Mouse (Mus musculus) heart, embryonic 10.5 days (tissue): Measurements from ENCODE around the gene Bend6. TPM values are rescaled to one million over a fixed set of nuclear protein-coding genes. Genes with fewer than 3 reads are reported as not detected.

Experiments used
- DNase-seq: peaks from one replicate; pipeline ENCODE4 v3.0.0-alpha.2; 2017; ENCODE audit warnings: low spot score
- H3K27ac ChIP-seq: fragments of 300-500 bp; sonication (generic); 2 replicates; pipeline ENCODE4 v1.5.1; 2016; ENCODE audit warnings: mild to moderate bottlenecking
- H3K27me3 ChIP-seq: fragments of 300-500 bp; sonication (generic); 2 replicates; pipeline ENCODE4 v1.6.1; 2016; ENCODE audit warnings: mild to moderate bottlenecking; ENCODE audit not compliant: poor library complexity, insufficient read depth, severe bottlenecking
- H3K36me3 ChIP-seq: fragments of 300-500 bp; sonication (generic); 2 replicates; pipeline ENCODE4 v1.6.1; 2016; ENCODE audit warnings: mild to moderate bottlenecking, moderate library complexity
- H3K4me1 ChIP-seq: fragments of 300-500 bp; sonication (generic); 2 replicates; pipeline ENCODE4 v1.6.1; 2016; ENCODE audit warnings: mild to moderate bottlenecking
- H3K4me3 ChIP-seq: fragments of 300-500 bp; sonication (generic); 2 replicates; pipeline ENCODE4 v1.5.1; 2016; ENCODE audit warnings: mild to moderate bottlenecking, moderate library complexity
- H3K9me3 ChIP-seq: fragments of 300-500 bp; sonication (generic); 2 replicates; pipeline ENCODE4 v1.6.1; 2016; ENCODE audit warnings: mild to moderate bottlenecking, moderate library complexity
- WGBS: fragments of 180-500 bp; shearing (Covaris S2); methylation state at CpG from one replicate; pipeline ENCODE4 v1.1.7; 2016; 5-methylcytosine and 5-hydroxymethylcytosine counted together
- polyA plus RNA-seq: library from polyadenylated mRNA; unstranded; fragments of >200 nt; fragmentation: Nextera tagmentation; extraction: Ambion mirVana; gene quantifications from 2 replicates; pipeline ENCODE4 v1.2.1, GENCODE M21; 2016

Gene Bend6
- 2.6 and 2.9 TPM in 2 replicates for polyA plus RNA-seq

- Histone ChIP-seq H3K27me3 (peaks cover 34% of the 10 kb centered on the region), H3K9me3 (no peaks in the 10 kb centered on the region), H3K36me3 (no peaks in the 10 kb centered on the region), H3K4me1 (peaks cover 22% of the 10 kb centered on the region), H3K4me3 (peak within 1 kb of the TSS; percentile 79), H3K27ac (peak within 1 kb of the TSS; percentile 92)
- no peak for DNase-seq
- WGBS: 2% methylated on average over 104 of the region's 110 CpGs
Measured at GRCm38 (mm10) chr1:33907421-33908190, at the start of gene Bend6. Gene Bend6, minus strand, starts transcription at chr1:33907816.

GRCm38 (mm10) chr1:33955626-33956025 lies 48.0 kb upstream of the Bend6 start:
- 91% methylated on average over 6 of the region's 6 CpGs for WGBS
- no peaks in the 10 kb centered on the region for H3K4me1 ChIP-seq

GRCm38 (mm10) chr1:33948511-33948910 lies 40.9 kb upstream of the Bend6 start:
- Histone ChIP-seq H3K4me3 (no peak overlapping the region), H3K4me1 (peaks cover 19% of the 10 kb centered on the region), H3K36me3 (no peaks in the 10 kb centered on the region), H3K27me3 (no peaks in the 10 kb centered on the region), H3K9me3 (no peaks in the 10 kb centered on the region), H3K27ac (no peak overlapping the region)
- no peak for DNase-seq
- 83% methylated on average over 5 of the region's 5 CpGs for WGBS

More at GRCm38 (mm10) chr1:33955626-33956025, 48.0 kb upstream of the Bend6 start:
- H3K27ac ChIP-seq: no peak overlapping the region
- H3K4me3 ChIP-seq: no peak overlapping the region
- H3K27me3 ChIP-seq: no peaks in the 10 kb centered on the region
- H3K9me3 ChIP-seq: no peaks in the 10 kb centered on the region
- DNase-seq: no peak
- no peaks in the 10 kb centered on the region for H3K36me3 ChIP-seq

GRCm38 (mm10) chr1:33947838-33948237 lies 40.2 kb upstream of the Bend6 start:
- Histone ChIP-seq H3K4me3 (no peak overlapping the region), H3K27me3 (no peaks in the 10 kb centered on the region), H3K9me3 (no peaks in the 10 kb centered on the region), H3K4me1 (peaks cover 19% of the 10 kb centered on the region), H3K27ac (peak overlapping the region; percentile 72; the same call in 1 of the 2 replicates), H3K36me3 (no peaks in the 10 kb centered on the region)
- 82% methylated on average over 6 of the region's 6 CpGs for WGBS
- no peak for DNase-seq

GRCm38 (mm10) chr1:33946601-33947395 lies 39.2 kb upstream of the Bend6 start:
- peak overlapping the region; percentile 72; the same call in 1 of the 2 replicates for H3K27ac ChIP-seq
- 69% methylated on average over 12 of the region's 12 CpGs for WGBS
- no peaks in the 10 kb centered on the region for H3K27me3 ChIP-seq
- DNase-seq: no peak
- H3K4me3 ChIP-seq: no peak overlapping the region
- no peaks in the 10 kb centered on the region for H3K9me3 ChIP-seq
- peaks cover 19% of the 10 kb centered on the region for H3K4me1 ChIP-seq
- H3K36me3 ChIP-seq: no peaks in the 10 kb centered on the region

- Histone ChIP-seq H3K36me3 (no peaks in the 10 kb centered on the region), H3K27ac (peak overlapping the region; percentile 79), H3K9me3 (no peaks in the 10 kb centered on the region), H3K4me3 (no peak overlapping the region), H3K4me1 (peaks cover 19% of the 10 kb centered on the region), H3K27me3 (no peaks in the 10 kb centered on the region)
- WGBS: 79% methylated on average over 6 of the region's 6 CpGs
- DNase-seq: no peak
Measured at GRCm38 (mm10) chr1:33945756-33946155, 38.1 kb upstream of the Bend6 start.

- Histone ChIP-seq H3K36me3 (no peaks in the 10 kb centered on the region), H3K9me3 (no peaks in the 10 kb centered on the region), H3K4me1 (peaks cover 19% of the 10 kb centered on the region), H3K27me3 (no peaks in the 10 kb centered on the region), H3K4me3 (peak overlapping the region; percentile 43), H3K27ac (peak overlapping the region; percentile 79)
- WGBS: 34% methylated on average over 17 of the region's 17 CpGs
- peak; percentile 88 for DNase-seq
Measured at GRCm38 (mm10) chr1:33944977-33945750, 37.5 kb upstream of the Bend6 start.

- 79% methylated on average over 2 of the region's 2 CpGs for WGBS
- DNase-seq: no peak
- H3K27me3 ChIP-seq: no peaks in the 10 kb centered on the region
Measured at GRCm38 (mm10) chr1:33943943-33944342, 36.3 kb upstream of the Bend6 start.

GRCm38 (mm10) chr1:33942638-33943037 lies 35.0 kb upstream of the Bend6 start:
- DNase-seq: no peak
- Histone ChIP-seq H3K9me3 (no peaks in the 10 kb centered on the region), H3K27ac (no peak overlapping the region), H3K27me3 (no peaks in the 10 kb centered on the region), H3K4me3 (no peak overlapping the region), H3K4me1 (peaks cover 29% of the 10 kb centered on the region), H3K36me3 (no peaks in the 10 kb centered on the region)
- WGBS: 85% methylated on average over 8 of the region's 8 CpGs

More at GRCm38 (mm10) chr1:33943943-33944342, 36.3 kb upstream of the Bend6 start:
- no peak overlapping the region for H3K4me3 ChIP-seq
- H3K9me3 ChIP-seq: no peaks in the 10 kb centered on the region
- H3K27ac ChIP-seq: no peak overlapping the region
- H3K4me1 ChIP-seq: peaks cover 29% of the 10 kb centered on the region
- no peaks in the 10 kb centered on the region for H3K36me3 ChIP-seq

- H3K4me3 ChIP-seq: no peak overlapping the region
- peaks cover 19% of the 10 kb centered on the region for H3K4me1 ChIP-seq
- H3K36me3 ChIP-seq: no peaks in the 10 kb centered on the region
- no peaks in the 10 kb centered on the region for H3K27me3 ChIP-seq
- WGBS: 83% methylated on average over 11 of the region's 11 CpGs
- H3K27ac ChIP-seq: no peak overlapping the region
- no peaks in the 10 kb centered on the region for H3K9me3 ChIP-seq
- no peak for DNase-seq
Measured at GRCm38 (mm10) chr1:33940364-33940928, 32.8 kb upstream of the Bend6 start.

GRCm38 (mm10) chr1:33939828-33940227 lies 32.2 kb upstream of the Bend6 start:
- Histone ChIP-seq H3K4me3 (no peak overlapping the region), H3K27ac (no peak overlapping the region), H3K9me3 (no peaks in the 10 kb centered on the region), H3K27me3 (no peaks in the 10 kb centered on the region), H3K36me3 (no peaks in the 10 kb centered on the region), H3K4me1 (peaks cover 13% of the 10 kb centered on the region)
- 62% methylated on average over 5 of the region's 5 CpGs for WGBS
- no peak for DNase-seq

GRCm38 (mm10) chr1:33935946-33936345 lies 28.3 kb upstream of the Bend6 start:
- WGBS: 84% methylated on average over 3 of the region's 3 CpGs
- H3K27me3 ChIP-seq: no peaks in the 10 kb centered on the region
- no peaks in the 10 kb centered on the region for H3K36me3 ChIP-seq
- H3K9me3 ChIP-seq: no peaks in the 10 kb centered on the region
- DNase-seq: no peak
- H3K4me3 ChIP-seq: no peak overlapping the region
- no peak overlapping the region for H3K27ac ChIP-seq
- H3K4me1 ChIP-seq: peaks cover 10% of the 10 kb centered on the region; the same call in 1 of the 2 replicates
